Mouse (Mus musculus): ENCODE data around the gene Fzd9. TPM values are rescaled to one million over a fixed set of nuclear protein-coding genes. Genes with fewer than 3 reads are reported as not detected.

The Fzd9 gene
- total and polyA plus RNA-seq, 3 experiments: 0.78 to 1.8 (median 1.3) TPM

DNA sequence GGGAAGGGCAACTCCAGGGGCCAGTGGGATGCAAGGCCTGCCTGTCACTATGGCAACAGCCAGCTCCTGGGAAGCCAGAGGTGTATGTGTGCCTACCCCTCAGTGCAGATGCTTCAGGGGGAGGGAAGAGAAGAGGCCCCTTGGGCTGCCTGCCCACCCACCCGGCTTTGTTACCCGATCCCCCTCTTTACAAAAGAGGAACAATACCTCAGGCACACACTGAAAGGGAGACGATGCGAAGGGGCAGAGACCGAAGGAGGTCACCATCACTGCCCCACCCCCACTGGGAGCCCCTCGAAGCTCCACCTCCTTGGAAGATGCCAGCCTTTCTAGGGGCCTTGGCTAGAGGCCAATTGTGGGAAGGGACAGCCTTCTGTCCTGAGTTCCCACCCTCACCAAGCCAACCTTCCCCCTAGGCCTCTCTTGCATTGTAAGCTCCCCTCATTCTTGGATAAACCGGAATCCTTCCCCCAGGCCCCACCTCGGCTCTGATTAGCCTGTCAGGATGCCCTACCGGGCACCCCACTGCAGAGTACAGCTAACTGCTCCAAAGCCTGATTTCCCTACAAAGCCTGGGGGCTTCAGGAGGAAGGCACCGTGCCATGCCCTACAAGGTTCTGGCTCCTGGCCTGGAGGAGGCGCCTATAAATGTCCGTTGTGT lies 2.8 kb upstream of the Fzd9 start:
- no peaks in the 10 kb centered on the region for H3K79me2 ChIP-seq (replicated peaks; ENCODE audit: control insufficient read depth, insufficient read depth, low read length)
- TF ChIP-seq POLR2A (IDR thresholded peaks at IDR 0.05; ENCODE audit: insufficient read depth, low read depth, low read length): no peak
- no peak for TF ChIP-seq EP300 (IDR thresholded peaks at IDR 0.05; ENCODE audit: insufficient read depth, low read depth, low read length)
- TF ChIP-seq CTCF (IDR thresholded peaks at IDR 0.05): no peak
- no peaks in the 10 kb centered on the region for H3K27me3 ChIP-seq (ENCODE audit: control insufficient read depth, insufficient read depth, low read length)
- no peak overlapping the region for H3K9ac ChIP-seq (ENCODE audit: low read depth, low read length)
- no peak overlapping the region for H3K27ac ChIP-seq
- intact Hi-C loops (cut with DNase I): no loop called here
- DNase-seq: no peak
- peaks cover 1% of the 10 kb centered on the region for H3K4me1 ChIP-seq (ENCODE audit: control insufficient read depth, insufficient read depth, low read length)
- no peak overlapping the region for H3K4me3 ChIP-seq
- no peaks in the 10 kb centered on the region for H3K36me3 ChIP-seq (ENCODE audit: control insufficient read depth, insufficient read depth, low read length)
- 40% methylated on average over 12 of the region's 12 CpGs for WGBS

DNA sequence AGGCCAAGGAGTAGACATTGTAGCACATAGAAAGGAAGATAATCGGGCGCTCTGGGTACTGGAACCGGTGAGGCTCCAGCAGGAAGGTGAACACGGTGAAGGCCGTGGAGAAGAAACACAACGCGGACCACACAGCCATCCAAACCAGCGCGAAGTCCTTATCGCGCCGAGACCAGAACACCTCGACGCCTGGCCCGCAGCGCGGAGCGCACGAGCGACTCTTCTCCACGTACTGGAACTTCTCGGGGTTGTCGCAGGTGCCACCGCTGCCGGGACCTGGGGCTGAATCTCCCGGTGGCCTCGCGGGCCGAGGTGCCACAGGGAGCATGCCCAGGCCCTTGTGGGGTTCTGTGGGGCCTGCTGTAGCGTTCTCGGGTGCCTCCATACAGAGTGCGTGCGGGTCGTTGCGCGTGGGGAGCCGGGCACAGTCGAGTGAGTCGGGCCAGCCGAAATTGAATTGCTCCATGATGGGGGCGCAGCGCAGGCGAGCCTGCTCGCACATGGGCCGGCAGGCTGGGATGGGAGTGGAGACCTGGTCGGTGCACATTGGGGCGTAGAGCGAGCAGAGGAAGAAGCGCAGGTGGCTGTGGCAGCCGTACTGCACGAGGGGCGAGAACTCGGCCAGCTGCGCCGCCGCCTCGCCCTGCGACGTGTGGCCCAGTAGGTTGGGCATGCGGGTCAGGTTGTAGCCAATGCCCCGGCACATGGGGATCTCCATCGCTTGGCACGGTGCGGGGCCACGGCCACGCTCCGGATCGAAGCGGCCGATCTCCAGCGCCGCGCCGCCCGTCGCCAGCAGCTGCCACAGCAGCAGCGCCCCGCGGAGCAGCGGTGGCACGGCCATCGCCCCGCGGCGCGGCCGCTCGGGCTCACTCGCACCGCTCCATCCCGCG lies 598 bp downstream of the Fzd9 start:
- DNase-seq: peak in 1 of 2 experiments; percentile 41
- peak overlapping the region; percentile 47 for H3K4me3 ChIP-seq
- H3K27ac ChIP-seq: no peak overlapping the region
- no peaks in the 10 kb centered on the region for H3K79me2 ChIP-seq (replicated peaks; ENCODE audit: control insufficient read depth, insufficient read depth, low read length)
- H3K27me3 ChIP-seq (ENCODE audit: control insufficient read depth, insufficient read depth, low read length): no peaks in the 10 kb centered on the region
- H3K4me1 ChIP-seq (ENCODE audit: control insufficient read depth, insufficient read depth, low read length): peaks cover 1% of the 10 kb centered on the region
- 4% methylated on average over 86 of the region's 92 CpGs for WGBS
- H3K9ac ChIP-seq (ENCODE audit: low read depth, low read length): peak overlapping the region; percentile 54
- intact Hi-C loops (cut with DNase I): no loop called here
- H3K36me3 ChIP-seq (ENCODE audit: control insufficient read depth, insufficient read depth, low read length): no peaks in the 10 kb centered on the region
- TF ChIP-seq EP300 (IDR thresholded peaks at IDR 0.05; ENCODE audit: insufficient read depth, low read depth, low read length) (no peak), CTCF (IDR thresholded peaks at IDR 0.05) (no peak), POLR2A (IDR thresholded peaks at IDR 0.05; ENCODE audit: insufficient read depth, low read depth, low read length) (no peak)

DNA sequence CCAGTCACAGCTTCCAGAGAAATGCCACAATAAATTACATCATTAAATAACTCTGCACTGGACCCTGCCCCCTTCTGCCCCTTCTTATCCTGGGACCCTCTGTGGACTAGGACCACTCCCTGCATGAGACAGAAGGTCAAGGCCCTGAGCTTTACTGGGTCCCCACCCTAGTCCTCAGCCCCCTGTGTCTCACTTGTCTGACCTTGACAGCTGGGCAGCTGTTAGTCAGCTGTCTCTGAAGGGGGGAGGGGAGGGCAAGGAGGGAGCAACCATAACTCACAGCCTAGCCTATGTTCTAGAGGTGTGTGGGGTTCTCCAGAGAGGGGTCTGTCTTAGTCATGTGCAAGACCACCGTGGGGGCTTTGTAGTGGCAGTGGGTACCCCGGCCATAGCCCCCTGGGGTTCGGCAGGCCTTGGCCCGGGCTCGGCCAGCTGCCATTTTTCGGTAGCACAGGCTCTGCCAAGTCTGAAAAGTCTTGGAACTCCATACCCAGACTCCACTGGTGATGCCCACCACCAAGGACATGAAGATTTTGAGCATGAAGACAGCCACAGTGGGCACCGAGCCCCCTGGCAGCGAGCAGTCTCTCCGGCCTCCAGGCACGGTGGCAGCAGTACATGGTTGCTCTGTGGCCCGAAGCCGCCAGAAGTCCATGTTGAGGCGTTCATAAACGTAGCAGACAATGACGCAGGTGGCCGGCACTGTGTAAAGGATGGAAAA lies 1.9 kb downstream of the Fzd9 start:
- peaks cover 1% of the 10 kb centered on the region for H3K4me1 ChIP-seq (ENCODE audit: control insufficient read depth, insufficient read depth, low read length)
- H3K27me3 ChIP-seq (ENCODE audit: control insufficient read depth, insufficient read depth, low read length): no peaks in the 10 kb centered on the region
- H3K9ac ChIP-seq (ENCODE audit: low read depth, low read length): no peak overlapping the region
- WGBS: 89% methylated on average over 16 of the region's 16 CpGs
- no peak overlapping the region for H3K27ac ChIP-seq
- H3K36me3 ChIP-seq (ENCODE audit: control insufficient read depth, insufficient read depth, low read length): no peaks in the 10 kb centered on the region
- no peaks in the 10 kb centered on the region for H3K79me2 ChIP-seq (replicated peaks; ENCODE audit: control insufficient read depth, insufficient read depth, low read length)
- DNase-seq: no peak
- no peak overlapping the region for H3K4me3 ChIP-seq
- TF ChIP-seq POLR2A (IDR thresholded peaks at IDR 0.05; ENCODE audit: insufficient read depth, low read depth, low read length): no peak
- TF ChIP-seq CTCF (IDR thresholded peaks at IDR 0.05): no peak
- TF ChIP-seq EP300 (IDR thresholded peaks at IDR 0.05; ENCODE audit: insufficient read depth, low read depth, low read length): no peak
- intact Hi-C loops (cut with DNase I): no loop called here

- TF ChIP-seq POLR2A (IDR thresholded peaks at IDR 0.05; ENCODE audit: insufficient read depth, low read depth, low read length) (no peak), CTCF (IDR thresholded peaks at IDR 0.05) (no peak), EP300 (IDR thresholded peaks at IDR 0.05; ENCODE audit: insufficient read depth, low read depth, low read length) (no peak)
- no peaks in the 10 kb centered on the region for H3K79me2 ChIP-seq (replicated peaks; ENCODE audit: control insufficient read depth, insufficient read depth, low read length)
- 74% methylated on average over 9 of the region's 9 CpGs for WGBS
- no peak overlapping the region for H3K9ac ChIP-seq (ENCODE audit: low read depth, low read length)
- H3K4me3 ChIP-seq: no peak overlapping the region
- peaks cover 1% of the 10 kb centered on the region for H3K4me1 ChIP-seq (ENCODE audit: control insufficient read depth, insufficient read depth, low read length)
- H3K36me3 ChIP-seq (ENCODE audit: control insufficient read depth, insufficient read depth, low read length): no peaks in the 10 kb centered on the region
- DNase-seq: no peak
- intact Hi-C loops (cut with DNase I): no loop called here
- H3K27me3 ChIP-seq (ENCODE audit: control insufficient read depth, insufficient read depth, low read length): no peaks in the 10 kb centered on the region
- H3K27ac ChIP-seq: no peak overlapping the region
Measured at GRCm38 (mm10) chr5:135247337-135247736, 3.7 kb downstream of the Fzd9 start.

- intact Hi-C loops (cut with DNase I): no loop called here
- no peak for DNase-seq
- TF ChIP-seq POLR2A (IDR thresholded peaks at IDR 0.05; ENCODE audit: insufficient read depth, low read depth, low read length) (no peak), EP300 (IDR thresholded peaks at IDR 0.05; ENCODE audit: insufficient read depth, low read depth, low read length) (no peak), CTCF (IDR thresholded peaks at IDR 0.05) (no peak)
- Histone ChIP-seq H3K9ac (ENCODE audit: low read depth, low read length) (no peak overlapping the region), H3K79me2 (replicated peaks; ENCODE audit: control insufficient read depth, insufficient read depth, low read length) (no peaks in the 10 kb centered on the region), H3K4me3 (no peak overlapping the region), H3K27ac (no peak overlapping the region), H3K27me3 (ENCODE audit: control insufficient read depth, insufficient read depth, low read length) (no peaks in the 10 kb centered on the region), H3K36me3 (ENCODE audit: control insufficient read depth, insufficient read depth, low read length) (peaks cover 2% of the 10 kb centered on the region), H3K4me1 (ENCODE audit: control insufficient read depth, insufficient read depth, low read length) (peaks cover 1% of the 10 kb centered on the region)
- 62% methylated on average over 4 of the region's 4 CpGs for WGBS
Measured at GRCm38 (mm10) chr5:135246531-135246930, 4.5 kb downstream of the Fzd9 start.
